Mouse (Mus musculus) T-helper 2 cell (primary cell): ENCODE measurements around the gene Prss35.

Source experiments
- in situ Hi-C: fragments of 300-600 bp; cut with MboI, MseI; formaldehyde crosslinking; loops from one replicate; pipeline ENCODE4 v1.15.1; 2025; ENCODE audit warnings: high pct_unique_total_duplicates

Prss35 gene

GRCm38 (mm10) chr9:86734357-86734756 is 9.1 kb upstream of the Prss35 start:
- in situ Hi-C loops = no loop called here

GRCm38 (mm10) chr9:86734795-86735194 is 8.7 kb upstream of the Prss35 start:
- in situ Hi-C loops = no loop called here

GRCm38 (mm10) chr9:86736991-86737390 is 6.5 kb upstream of the Prss35 start:
- in situ Hi-C loops = no loop called here

- in situ Hi-C loops = no loop called here
Observed at GRCm38 (mm10) chr9:86738067-86738466, 5.4 kb upstream of the Prss35 start.

- in situ Hi-C loops = no loop called here
Observed at GRCm38 (mm10) chr9:86738801-86739200, 4.6 kb upstream of the Prss35 start.

GRCm38 (mm10) chr9:86739971-86740370 is 3.5 kb upstream of the Prss35 start:
- in situ Hi-C loops = no loop called here

GRCm38 (mm10) chr9:86744041-86744440 is 592 bp downstream of the Prss35 start:
- in situ Hi-C loops = no loop called here

- in situ Hi-C loops = loop anchor here (5.0 kb wide), 1 partner anchor 154 kb away; no protein-coding TSS in a partner anchor
Observed at GRCm38 (mm10) chr9:86745926-86746581, 2.6 kb downstream of the Prss35 start.

GRCm38 (mm10) chr9:86762477-86763376 is 19.3 kb downstream of the Prss35 start:
- in situ Hi-C loops = no loop called here

GRCm38 (mm10) chr9:86764002-86764401 is 20.6 kb downstream of the Prss35 start:
- in situ Hi-C loops = no loop called here

- in situ Hi-C loops = no loop called here
Observed at GRCm38 (mm10) chr9:86766991-86767390, 23.5 kb downstream of the Prss35 start.

GRCm38 (mm10) chr9:86772897-86773296 is 29.4 kb downstream of the Prss35 start:
- in situ Hi-C loops = no loop called here

- in situ Hi-C loops = no loop called here
Observed at GRCm38 (mm10) chr9:86773996-86774395, 30.5 kb downstream of the Prss35 start.

- in situ Hi-C loops = no loop called here
Observed at GRCm38 (mm10) chr9:86775374-86775773, 31.9 kb downstream of the Prss35 start.

- in situ Hi-C loops = no loop called here
Observed at GRCm38 (mm10) chr9:86777309-86777708, 33.9 kb downstream of the Prss35 start.

- in situ Hi-C loops = no loop called here
Observed at GRCm38 (mm10) chr9:86778212-86778611, 34.8 kb downstream of the Prss35 start.

GRCm38 (mm10) chr9:86781426-86781825 is 38.0 kb downstream of the Prss35 start:
- in situ Hi-C loops = no loop called here

- in situ Hi-C loops = no loop called here
Observed at GRCm38 (mm10) chr9:86782836-86783235, 39.4 kb downstream of the Prss35 start.

- in situ Hi-C loops = no loop called here
Observed at GRCm38 (mm10) chr9:86789186-86789585, 45.7 kb downstream of the Prss35 start.

GRCm38 (mm10) chr9:86791927-86792326 is 48.5 kb downstream of the Prss35 start:
- in situ Hi-C loops = no loop called here

GRCm38 (mm10) chr9:86795236-86795635 is 51.8 kb downstream of the Prss35 start:
- in situ Hi-C loops = no loop called here

- in situ Hi-C loops = no loop called here
Observed at GRCm38 (mm10) chr9:86797553-86797952, 54.1 kb downstream of the Prss35 start.

- in situ Hi-C loops = no loop called here
Observed at GRCm38 (mm10) chr9:86798129-86798528, 54.7 kb downstream of the Prss35 start.
